Mouse (Mus musculus) heart, embryonic 12.5 days (tissue): ENCODE results near the gene Gm26602. TPM values are rescaled to one million over a fixed set of nuclear protein-coding genes. Genes with fewer than 3 reads are reported as not detected.
A peak's percentile ranks its signal among the peaks of the same experiment; 100 is the strongest.

Source experiments
- ATAC-seq: fragments of 200-750 bp; cut with Nextera tagmentation; 2 replicates; pipeline ENCODE4 v1.8.0; 2017; ENCODE audit warnings: moderate TSS enrichment, moderate library complexity; ENCODE audit not compliant: insufficient number of reproducible peaks, low FRiP score
- H3K27ac ChIP-seq: fragments of 300-500 bp; sonication (generic); 2 replicates; pipeline ENCODE4 v1.5.1; 2016; ENCODE audit warnings: mild to moderate bottlenecking, moderate library complexity; ENCODE audit not compliant: poor library complexity, severe bottlenecking
- H3K27me3 ChIP-seq: fragments of 300-500 bp; sonication (generic); replicated peaks from 2 replicates; pipeline ENCODE4 v1.6.1; 2016; ENCODE audit warnings: mild to moderate bottlenecking, moderate library complexity
- H3K36me3 ChIP-seq: fragments of 300-500 bp; sonication (generic); 2 replicates; pipeline ENCODE4 v1.6.1; 2016; ENCODE audit warnings: mild to moderate bottlenecking, moderate library complexity
- H3K4me1 ChIP-seq: fragments of 300-500 bp; sonication (generic); replicated peaks from 2 replicates; pipeline ENCODE4 v1.6.1; 2016; ENCODE audit warnings: mild to moderate bottlenecking
- H3K4me2 ChIP-seq: fragments of 300-500 bp; sonication (generic); 2 replicates; pipeline ENCODE4 v1.6.1; 2016; ENCODE audit warnings: mild to moderate bottlenecking, moderate library complexity
- H3K4me3 ChIP-seq: fragments of 300-500 bp; sonication (generic); 2 replicates; pipeline ENCODE4 v1.5.1; 2016; ENCODE audit warnings: mild to moderate bottlenecking
- H3K9ac ChIP-seq: fragments of 300-500 bp; sonication (generic); 2 replicates; pipeline ENCODE4 v1.6.1; 2016; ENCODE audit warnings: mild to moderate bottlenecking, moderate library complexity
- H3K9me3 ChIP-seq: fragments of 300-500 bp; sonication (generic); replicated peaks from 2 replicates; pipeline ENCODE4 v1.6.1; 2016; ENCODE audit warnings: mild to moderate bottlenecking, moderate library complexity
- WGBS: fragments of 180-500 bp; shearing (Covaris S2); methylation state at CpG from one replicate; pipeline ENCODE4 v1.1.7; 2016; 5-methylcytosine and 5-hydroxymethylcytosine counted together
- polyA plus RNA-seq: library from polyadenylated mRNA; unstranded; fragments of >200 nt; fragmentation: Nextera tagmentation; extraction: Ambion mirVana; gene quantifications from 2 replicates; pipeline ENCODE4 v1.2.1, GENCODE M21; 2016

The Gm26602 gene
- polyA plus RNA-seq, 1 experiment from 2014 or later: 19.3 TPM

GRCm38 (mm10) chr10:79927324-79928029 is 16.8 kb downstream of the Gm26602 start:
- under 1% methylated on average over 52 of the region's 54 CpGs for WGBS
- Histone ChIP-seq H3K36me3 (peaks cover 23% of the 10 kb centered on the region), H3K9me3 (no peaks in the 10 kb centered on the region), H3K27ac (peak overlapping the region; percentile 98), H3K4me3 (peak overlapping the region; percentile 94), H3K27me3 (peaks cover 14% of the 10 kb centered on the region), H3K4me1 (peaks cover 50% of the 10 kb centered on the region), H3K4me2 (peak overlapping the region; percentile 80), H3K9ac (peak overlapping the region; percentile 96)
- peak; percentile 51 for ATAC-seq

GRCm38 (mm10) chr10:79928030-79928694 is 17.5 kb downstream of the Gm26602 start:
- H3K9me3 ChIP-seq: no peaks in the 10 kb centered on the region
- H3K36me3 ChIP-seq: peaks cover 25% of the 10 kb centered on the region
- peak overlapping the region; percentile 96 for H3K9ac ChIP-seq
- WGBS: under 1% methylated on average over 29 of the region's 29 CpGs
- peaks cover 57% of the 10 kb centered on the region for H3K4me1 ChIP-seq
- H3K27ac ChIP-seq: peak overlapping the region; percentile 98
- peaks cover 7% of the 10 kb centered on the region for H3K27me3 ChIP-seq
- peak overlapping the region; percentile 94 for H3K4me3 ChIP-seq
- peak; percentile 7 for ATAC-seq
- H3K4me2 ChIP-seq: peak overlapping the region; percentile 80

- 22% methylated on average over 9 of the region's 9 CpGs for WGBS
- peaks cover 34% of the 10 kb centered on the region for H3K36me3 ChIP-seq
- peak overlapping the region; percentile 94 for H3K4me3 ChIP-seq
- 0 out of 2 replicates have a peak, but pooled peaks cover 2% of the 10 kb centered on the region for H3K27me3 ChIP-seq
- no peak for ATAC-seq
- H3K9me3 ChIP-seq: no peaks in the 10 kb centered on the region
- peaks cover 67% of the 10 kb centered on the region for H3K4me1 ChIP-seq
- peak overlapping the region; percentile 80 for H3K4me2 ChIP-seq
- peak overlapping the region; percentile 98 for H3K27ac ChIP-seq
- H3K9ac ChIP-seq: peak overlapping the region; percentile 96
These were observed 18.4 kb downstream of the Gm26602 start for GRCm38 (mm10) chr10:79928907-79929701.

- Histone ChIP-seq H3K4me3 (no peak overlapping the region), H3K36me3 (peaks cover 40% of the 10 kb centered on the region), H3K27ac (peak overlapping the region; percentile 98), H3K9me3 (no peaks in the 10 kb centered on the region), H3K4me1 (peaks cover 78% of the 10 kb centered on the region), H3K27me3 (no peaks in the 10 kb centered on the region), H3K4me2 (peak overlapping the region; percentile 80; the same call in 1 of the 2 replicates), H3K9ac (peak overlapping the region; percentile 96; the same call in 1 of the 2 replicates)
- ATAC-seq: no peak
- 87% methylated on average over 18 of the region's 18 CpGs for WGBS
These were observed 19.5 kb downstream of the Gm26602 start for GRCm38 (mm10) chr10:79929967-79930825.

- Histone ChIP-seq H3K4me2 (no peak overlapping the region), H3K27ac (no peak overlapping the region), H3K9ac (no peak overlapping the region), H3K4me3 (no peak overlapping the region), H3K36me3 (peaks cover 43% of the 10 kb centered on the region), H3K4me1 (peaks cover 80% of the 10 kb centered on the region), H3K27me3 (no peaks in the 10 kb centered on the region), H3K9me3 (no peaks in the 10 kb centered on the region)
- WGBS: 87% methylated on average over 16 of the region's 16 CpGs
- no peak for ATAC-seq
These were observed 20.1 kb downstream of the Gm26602 start for GRCm38 (mm10) chr10:79930826-79931186.

- no peak overlapping the region for H3K9ac ChIP-seq
- no peaks in the 10 kb centered on the region for H3K27me3 ChIP-seq
- H3K4me2 ChIP-seq: peak overlapping the region; percentile 49; the same call in 1 of the 2 replicates
- no peak overlapping the region for H3K27ac ChIP-seq
- H3K4me1 ChIP-seq: peaks cover 82% of the 10 kb centered on the region
- no peak overlapping the region for H3K4me3 ChIP-seq
- peaks cover 43% of the 10 kb centered on the region for H3K36me3 ChIP-seq
- H3K9me3 ChIP-seq: no peaks in the 10 kb centered on the region
- no peak for ATAC-seq
- WGBS: 78% methylated on average over 9 of the region's 9 CpGs
These were observed 21.1 kb downstream of the Gm26602 start for GRCm38 (mm10) chr10:79931797-79932196.

- Histone ChIP-seq H3K4me2 (peak overlapping the region; percentile 49), H3K4me1 (peaks cover 91% of the 10 kb centered on the region), H3K27me3 (no peaks in the 10 kb centered on the region), H3K27ac (peak overlapping the region; percentile 75), H3K4me3 (0 out of 2 replicates have a peak overlapping the region, but pooled peaks have one; percentile 4), H3K9ac (peak overlapping the region; percentile 46), H3K9me3 (no peaks in the 10 kb centered on the region), H3K36me3 (peaks cover 48% of the 10 kb centered on the region)
- peak; percentile 17; the same call in 1 of the 2 replicates for ATAC-seq
- WGBS: 10% methylated on average over 8 of the region's 8 CpGs
These were observed 22.1 kb downstream of the Gm26602 start for GRCm38 (mm10) chr10:79932736-79933135.

GRCm38 (mm10) chr10:79933145-79933679 is 22.6 kb downstream of the Gm26602 start:
- 50% methylated on average over 9 of the region's 9 CpGs for WGBS
- no peak for ATAC-seq
- Histone ChIP-seq H3K9me3 (no peaks in the 10 kb centered on the region), H3K27me3 (no peaks in the 10 kb centered on the region), H3K27ac (peak overlapping the region; percentile 75), H3K4me3 (0 out of 2 replicates have a peak overlapping the region, but pooled peaks have one; percentile 4), H3K36me3 (peaks cover 53% of the 10 kb centered on the region), H3K4me1 (peaks cover 96% of the 10 kb centered on the region), H3K9ac (peak overlapping the region; percentile 46), H3K4me2 (peak overlapping the region; percentile 49)

- H3K9ac ChIP-seq: 0 out of 2 replicates have a peak overlapping the region, but pooled peaks have one; percentile 46
- peaks cover 55% of the 10 kb centered on the region for H3K36me3 ChIP-seq
- H3K4me2 ChIP-seq: 0 out of 2 replicates have a peak overlapping the region, but pooled peaks have one; percentile 49
- H3K4me3 ChIP-seq: no peak overlapping the region
- no peak for ATAC-seq
- H3K4me1 ChIP-seq: peaks cover 97% of the 10 kb centered on the region
- WGBS: 75% methylated on average over 6 of the region's 6 CpGs
- no peaks in the 10 kb centered on the region for H3K27me3 ChIP-seq
- no peaks in the 10 kb centered on the region for H3K9me3 ChIP-seq
- H3K27ac ChIP-seq: peak overlapping the region; percentile 75; the same call in 1 of the 2 replicates
These were observed 23.2 kb downstream of the Gm26602 start for GRCm38 (mm10) chr10:79933861-79934260.

GRCm38 (mm10) chr10:79934272-79934721 is 23.6 kb downstream of the Gm26602 start:
- no peak overlapping the region for H3K9ac ChIP-seq
- peaks cover 96% of the 10 kb centered on the region for H3K4me1 ChIP-seq
- no peak overlapping the region for H3K4me2 ChIP-seq
- WGBS: 58% methylated on average over 13 of the region's 13 CpGs
- H3K36me3 ChIP-seq: peaks cover 59% of the 10 kb centered on the region
- H3K9me3 ChIP-seq: no peaks in the 10 kb centered on the region
- 0 out of 2 replicates have a peak overlapping the region, but pooled peaks have one; percentile 3 for H3K27ac ChIP-seq
- no peak overlapping the region for H3K4me3 ChIP-seq
- peak; percentile 51 for ATAC-seq
- H3K27me3 ChIP-seq: no peaks in the 10 kb centered on the region
